Mouse (Mus musculus) Patski (cell line): ENCODE measurements at regions not wholly inside any gene's neighbourhood (a gene's known extent, or its start where the extent isn't known, plus 50 kb on each side); places are given as distances from the start of the nearest gene placed in this dataset.

Experiments used
- ATAC-seq: fragments of 100-300 bp; one replicate; pipeline ENCODE4 v1.8.0; 2021
- CTCF ChIA-PET: fragments of 350-600 bp; sonication (Branson Sonifier 250); formaldehyde crosslinking; loops from one replicate; lab custom pipeline; 2022; ENCODE audit warnings: inconsistent platforms; lab: Charles Lee
- POLR2A ChIA-PET: fragments of 350-600 bp; sonication (Branson Sonifier 250); formaldehyde crosslinking; loops from one replicate; lab custom pipeline; 2022; ENCODE audit warnings: antibody characterized with exemption, inconsistent platforms; lab: Charles Lee
- DNase-seq: peaks from one replicate; pipeline ENCODE4 v3.0.0-alpha.2; 2011; ENCODE audit warnings: low read depth, low spot score
- H3K27me3 ChIP-seq: fragments of 371-371 bp; one replicate; pipeline ENCODE4 v1.5.1; 2021
- CTCF ChIP-seq: fragments of 100-300 bp; IDR thresholded peaks from one replicate; pipeline ENCODE4 v1.5.1; 2021
- in situ Hi-C: fragments of 300-500 bp; cut with MboI; formaldehyde crosslinking; loops from 3 replicates; pipeline ENCODE4 v1.11.1; 2018; ENCODE audit warnings: low pct_unique_long_range_greater_than_20kb, mixed read lengths

DNA sequence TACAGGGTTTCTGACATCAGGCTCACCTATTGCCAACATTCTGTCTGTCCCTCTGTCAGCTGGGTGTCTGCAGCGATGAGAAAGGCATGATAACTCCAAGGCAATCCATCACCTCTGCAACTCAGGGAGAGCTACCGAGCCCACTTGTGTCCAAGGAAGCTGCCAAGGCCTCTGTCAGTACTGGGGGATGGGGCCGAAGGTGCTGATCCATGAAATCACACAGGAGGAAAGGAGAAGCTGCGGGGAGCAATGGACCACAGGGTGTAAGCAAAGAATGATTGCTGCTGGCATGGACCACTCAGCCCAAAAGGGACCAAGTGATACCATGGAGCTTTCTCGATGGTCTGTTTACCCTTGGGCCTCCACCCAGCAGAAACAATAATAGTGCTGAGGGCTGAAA, 67.5 kb upstream of the Mid1ip1 start:
- POLR2A ChIA-PET: no interaction called here
- peaks cover 33% of the 10 kb centered on the region for H3K27me3 ChIP-seq
- no peak for DNase-seq
- CTCF ChIA-PET: no interaction called here
- no peak for TF ChIP-seq CTCF
- in situ Hi-C loops: no loop called here
- ATAC-seq: no peak

DNA sequence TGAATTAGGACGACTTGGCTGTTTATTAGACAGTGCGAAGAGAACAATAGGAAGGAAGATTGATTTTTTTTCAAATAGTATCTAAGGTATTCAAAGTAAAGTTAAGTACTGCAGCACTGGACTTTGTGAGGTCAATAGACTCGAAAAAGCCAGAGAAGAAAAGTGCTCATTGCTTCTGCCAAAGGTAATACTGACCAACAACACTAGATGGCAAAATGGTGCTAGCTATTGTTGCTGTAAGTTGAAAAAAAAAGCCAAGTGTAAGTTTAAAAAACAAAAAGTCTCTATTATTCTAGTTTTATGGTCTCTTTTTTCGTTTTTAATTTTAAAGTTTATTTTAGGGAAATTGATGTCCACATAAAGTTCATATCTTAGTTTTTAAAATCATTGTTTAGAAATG, 63.9 kb upstream of the Mid1ip1 start:
- TF ChIP-seq CTCF: peak; percentile 53
- ChIA-PET CTCF (no interaction called here), POLR2A (no interaction called here)
- peaks cover 17% of the 10 kb centered on the region for H3K27me3 ChIP-seq
- DNase-seq: no peak
- in situ Hi-C loops: loop anchor here (5.0 kb wide), 1 partner anchor 426 kb away; no protein-coding TSS in a partner anchor
- ATAC-seq: no peak
